Mouse (Mus musculus): ENCODE data around the gene C1qtnf6.

- TF ChIP-seq CTCF (IDR thresholded peaks at IDR 0.05; ENCODE audit: low read depth, low read length) (no peak), POLR2A (IDR thresholded peaks at IDR 0.05; ENCODE audit: borderline replicate concordance, low read depth, low read length) (no peak)
These were observed 3.2 kb downstream of the C1qtnf6 start for GRCm38 (mm10) chr15:78527973-78528372.

Measured in bone marrow macrophage, adult 2 months (primary cell).